Mouse (Mus musculus) liver, embryonic 14.5 days (tissue): ENCODE results near the gene Relch.

Source experiments
- CTCF ChIP-seq: IDR thresholded peaks from 2 replicates; pipeline ENCODE4 v1.5.1; 2016; ENCODE audit warnings: antibody characterized with exemption, low read depth, control low read depth
- EP300 ChIP-seq: IDR thresholded peaks from 2 replicates; pipeline ENCODE4 v1.6.1; 2016; ENCODE audit warnings: antibody characterized with exemption, low read depth

- TF ChIP-seq EP300 (no peak), CTCF (no peak)
Measured at GRCm38 (mm10) chr1:105801252-105801651, 137.6 kb downstream of the Relch start.
